Mouse (Mus musculus): ENCODE data around the gene Nfxl1.

Gene Nfxl1

DNA sequence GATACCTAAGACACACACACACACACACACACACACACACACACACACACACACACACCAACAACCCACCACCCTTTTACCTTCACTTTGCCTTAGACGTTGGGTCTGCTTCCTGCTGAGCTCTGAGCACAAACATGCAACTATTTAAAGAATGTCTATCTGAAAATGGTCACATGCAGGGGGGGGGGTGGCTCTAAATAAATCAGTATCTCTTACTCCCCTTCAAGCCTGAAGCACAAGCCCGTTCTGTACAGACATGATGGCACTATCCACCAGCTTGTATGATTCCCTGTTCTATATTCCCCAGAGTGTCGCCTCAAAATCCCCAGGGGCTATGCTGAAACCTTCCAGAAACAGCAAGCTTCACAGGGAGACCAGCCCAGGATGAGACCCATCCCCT, 57.7 kb downstream of the Nfxl1 start:
- no peak for DNase-seq (ENCODE audit: low spot score)

DNA sequence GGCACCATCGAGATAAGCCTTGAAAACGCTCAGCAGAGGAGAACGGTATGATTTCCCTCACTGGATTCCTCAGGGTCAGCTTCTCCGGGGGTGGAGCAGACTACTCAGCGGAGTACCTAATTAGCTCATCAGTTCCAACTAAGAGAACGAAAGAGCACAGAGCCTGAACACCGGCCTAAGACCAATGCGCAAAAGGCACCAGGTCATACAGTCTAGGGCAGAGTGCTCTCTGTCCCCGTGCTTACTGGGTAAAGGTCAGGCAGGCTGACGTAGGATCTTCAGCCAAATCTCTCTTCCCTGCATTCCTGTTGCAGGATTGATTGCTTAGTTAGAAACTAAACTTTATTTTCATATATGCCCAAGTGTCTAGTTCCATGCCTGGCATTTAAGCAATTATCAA, 61.2 kb downstream of the Nfxl1 start:
- no peak for DNase-seq (ENCODE audit: low spot score)

DNA sequence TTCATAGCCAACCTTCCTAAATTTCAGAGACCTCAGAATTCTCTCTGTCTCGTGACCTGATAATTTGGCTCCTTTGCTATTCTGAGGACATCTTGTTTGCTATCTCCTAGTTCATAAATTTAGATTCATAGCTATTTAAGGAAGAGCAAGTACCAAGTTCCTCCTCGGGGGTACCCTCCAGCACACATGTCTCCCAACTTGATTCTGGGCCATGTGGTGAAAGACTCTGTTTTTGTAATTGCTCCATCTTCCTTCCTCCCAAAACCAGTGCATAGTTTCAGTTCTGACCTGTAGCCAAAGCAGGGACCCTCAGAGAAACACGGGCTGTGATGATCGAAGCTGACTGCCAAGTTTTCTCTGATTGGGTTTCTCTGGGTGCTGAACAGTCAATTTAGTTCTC, 62.7 kb downstream of the Nfxl1 start:
- no peak for DNase-seq (ENCODE audit: low spot score)

DNA sequence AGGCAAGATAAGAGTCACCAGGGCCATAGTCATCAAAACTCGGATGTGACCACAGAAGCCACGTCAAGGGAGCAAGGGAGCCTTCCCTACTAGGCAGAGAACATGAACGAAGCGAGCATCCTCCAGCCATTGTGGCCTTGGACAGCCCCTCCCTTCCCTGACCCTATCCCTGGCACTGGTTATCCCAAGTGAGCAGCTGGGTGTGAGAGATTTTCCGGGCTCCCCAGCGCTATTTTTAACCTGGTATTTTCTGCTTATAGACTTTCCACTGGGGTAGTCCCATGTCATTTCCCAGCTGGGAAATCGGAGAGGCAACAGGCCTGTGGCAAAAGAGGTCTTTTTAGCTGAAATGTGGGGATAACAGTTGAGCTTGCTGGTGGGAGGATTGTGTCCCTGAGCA, 65.6 kb downstream of the Nfxl1 start:
- no peak for DNase-seq (ENCODE audit: low spot score)

DNA sequence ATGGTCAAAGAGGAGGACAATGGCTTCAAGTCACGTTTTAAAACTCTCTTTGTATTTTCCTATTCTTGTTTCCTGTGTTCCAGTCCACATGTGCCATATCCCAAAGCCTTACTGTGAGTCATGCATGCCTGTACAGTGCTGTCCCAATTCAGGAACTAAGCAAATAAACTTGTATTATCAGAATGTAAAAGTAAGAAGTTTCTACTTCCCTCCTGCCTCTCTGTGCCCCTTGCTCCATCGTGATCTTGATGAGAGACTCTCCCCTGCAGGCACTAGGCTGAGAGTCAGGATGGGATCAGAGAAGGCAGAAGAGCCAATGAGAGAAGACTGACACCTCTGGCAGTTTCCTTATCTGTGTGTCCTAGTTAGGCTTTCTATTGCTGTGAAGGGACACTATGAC, 68.3 kb downstream of the Nfxl1 start:
- DNase-seq (ENCODE audit: low spot score): no peak

DNA sequence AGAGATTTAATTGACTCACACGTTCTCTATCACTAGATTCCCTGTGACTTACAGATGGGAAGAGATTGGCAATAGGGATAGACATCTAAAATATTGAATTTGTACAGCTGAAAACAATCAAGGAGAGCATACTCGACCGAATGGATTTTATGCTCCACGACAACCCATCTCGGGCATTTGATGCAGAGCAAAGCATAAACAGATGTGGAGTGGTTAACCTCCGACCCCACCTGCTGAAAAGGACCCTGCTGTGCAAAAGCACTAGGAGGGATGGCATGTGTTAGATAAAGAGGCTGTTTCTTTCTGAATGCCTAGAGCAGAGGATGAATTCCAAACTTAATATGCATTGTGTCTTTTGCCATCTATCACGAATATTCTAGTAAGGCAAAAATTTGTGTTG, 79.0 kb downstream of the Nfxl1 start:
- DNase-seq (ENCODE audit: low spot score): no peak

DNA sequence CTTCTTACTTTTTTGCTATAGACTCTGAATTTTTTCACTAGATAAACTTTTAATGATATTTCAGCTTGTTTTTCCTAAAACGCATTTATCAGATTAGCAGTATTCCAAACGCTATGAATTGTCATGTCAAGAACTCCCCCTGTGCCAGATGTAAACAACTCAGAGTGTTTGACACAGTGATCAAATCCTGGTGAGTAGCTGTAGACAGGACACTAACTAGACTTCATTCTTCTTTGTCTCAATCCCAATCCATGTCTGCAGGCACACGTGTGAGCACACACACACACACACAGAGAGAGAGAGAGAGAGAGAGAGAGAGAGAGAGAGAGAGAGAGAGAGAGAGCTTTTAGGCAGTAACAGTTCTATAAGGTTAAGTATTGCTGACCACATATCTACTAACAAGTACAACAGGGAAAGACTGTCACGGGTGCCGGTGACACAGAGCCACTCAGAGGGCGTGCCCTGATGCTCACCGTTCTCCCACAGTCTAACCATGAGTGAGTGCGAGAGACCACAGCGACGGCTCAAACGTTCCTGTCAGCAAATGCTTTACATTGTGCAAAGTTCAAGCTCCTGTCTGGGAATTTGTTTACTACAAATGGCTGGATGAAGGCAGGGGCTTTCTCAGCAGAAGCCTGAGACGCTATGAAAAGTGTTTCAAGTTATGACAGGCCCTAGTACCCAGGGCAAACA, 87.0 kb downstream of the Nfxl1 start:
- no peak for DNase-seq (ENCODE audit: low spot score)

DNA sequence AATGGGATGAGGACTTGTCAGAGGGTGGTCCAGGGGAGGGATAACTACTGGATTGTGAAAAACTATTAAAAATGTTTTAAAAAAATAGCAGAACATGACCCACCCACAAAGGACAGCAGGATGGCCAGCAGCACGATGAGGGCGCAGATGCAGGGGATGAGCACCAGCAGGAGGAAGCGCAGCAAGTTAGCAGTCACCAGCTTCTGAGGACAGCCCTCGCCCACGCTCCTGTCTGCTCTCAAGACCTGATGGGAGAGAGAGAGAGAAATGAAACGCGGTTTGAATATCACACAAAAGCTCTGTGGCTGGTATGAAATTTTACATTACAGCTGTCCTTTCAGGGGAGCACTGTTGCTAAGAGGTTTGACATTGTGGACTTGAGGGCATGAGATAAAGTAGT, 87.7 kb downstream of the Nfxl1 start:
- no peak for DNase-seq (ENCODE audit: low spot score)

DNA sequence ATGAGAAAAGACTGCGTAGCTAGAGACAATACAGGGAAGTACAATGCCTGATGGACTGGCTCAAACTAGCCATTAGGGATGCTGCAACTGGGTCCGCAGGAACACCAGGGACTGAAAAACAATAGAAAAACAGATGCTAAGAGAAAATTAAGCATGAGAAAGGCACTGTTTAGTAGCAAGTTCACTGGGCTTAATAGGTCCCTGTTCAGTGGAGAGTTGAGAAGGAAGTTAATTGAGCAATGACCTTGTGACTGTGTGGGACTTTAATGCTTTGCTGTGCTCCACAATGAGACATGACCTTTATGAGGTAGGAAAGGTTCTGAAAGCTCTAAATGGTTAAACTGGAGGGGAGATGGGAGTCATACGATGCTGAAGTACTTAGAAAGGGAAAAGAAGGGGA, 94.6 kb downstream of the Nfxl1 start:
- DNase-seq (ENCODE audit: low spot score): no peak

Measured in ovary, postnatal 36 days (tissue).